Mouse (Mus musculus) liver, embryonic 16.5 days (tissue): Measurements from ENCODE around the gene AC124502.3. TPM values are rescaled to one million over a fixed set of nuclear protein-coding genes. Genes with fewer than 3 reads are reported as not detected.

ENCODE experiments used
- ATAC-seq: fragments of 200-750 bp; cut with Nextera tagmentation; 2 replicates; pipeline ENCODE4 v1.8.0; 2017; ENCODE audit warnings: low read depth, mild to moderate bottlenecking, moderate number of reproducible peaks, moderate library complexity
- H3K27ac ChIP-seq: fragments of 300-500 bp; sonication (generic); 2 replicates; pipeline ENCODE4 v1.5.1; 2014; ENCODE audit warnings: mild to moderate bottlenecking, low read length
- H3K27me3 ChIP-seq: fragments of 300-500 bp; sonication (generic); 2 replicates; pipeline ENCODE4 v1.6.1; 2014; ENCODE audit warnings: low read depth, low read length, mixed read lengths; ENCODE audit not compliant: control insufficient read depth, insufficient read depth
- H3K36me3 ChIP-seq: fragments of 300-500 bp; sonication (generic); 2 replicates; pipeline ENCODE4 v1.6.1; 2014; ENCODE audit warnings: mild to moderate bottlenecking; ENCODE audit not compliant: control insufficient read depth, insufficient read depth
- H3K4me1 ChIP-seq: fragments of 300-500 bp; sonication (generic); 2 replicates; pipeline ENCODE4 v1.6.1; 2014; ENCODE audit warnings: low read depth, low read length, mixed read lengths; ENCODE audit not compliant: control insufficient read depth
- H3K4me2 ChIP-seq: fragments of 300-500 bp; sonication (generic); 2 replicates; pipeline ENCODE4 v1.6.1; 2014; ENCODE audit warnings: low read depth, low read length, mixed read lengths
- H3K4me3 ChIP-seq: fragments of 300-500 bp; sonication (generic); 2 replicates; pipeline ENCODE4 v1.5.1; 2014; ENCODE audit warnings: low read depth, mild to moderate bottlenecking, low read length
- H3K9ac ChIP-seq: fragments of 300-500 bp; sonication (generic); 2 replicates; pipeline ENCODE4 v1.6.1; 2014; ENCODE audit warnings: low read depth, low read length
- H3K9me3 ChIP-seq: fragments of 300-500 bp; sonication (generic); replicated peaks from 2 replicates; pipeline ENCODE4 v1.6.1; 2016; ENCODE audit warnings: low read length; ENCODE audit not compliant: control insufficient read depth
- WGBS: fragments of 180-500 bp; shearing (Covaris S2); extraction: QIAGEN DNeasy Blood & Tissue Kit; methylation state at CpG from one replicate; pipeline ENCODE4 v1.1.7; 2014; ENCODE audit not compliant: insufficient replicate concordance; 5-methylcytosine and 5-hydroxymethylcytosine counted together
- polyA plus RNA-seq: library from polyadenylated mRNA; unstranded; fragments of >200 nt; fragmentation: Nextera tagmentation; extraction: Ambion mirVana; gene quantifications from 2 replicates; pipeline ENCODE4 v1.2.1, GENCODE M21; 2015

AC124502.3 gene
- polyA plus RNA-seq, 1 experiment from 2014 or later = 0.58 TPM

DNA sequence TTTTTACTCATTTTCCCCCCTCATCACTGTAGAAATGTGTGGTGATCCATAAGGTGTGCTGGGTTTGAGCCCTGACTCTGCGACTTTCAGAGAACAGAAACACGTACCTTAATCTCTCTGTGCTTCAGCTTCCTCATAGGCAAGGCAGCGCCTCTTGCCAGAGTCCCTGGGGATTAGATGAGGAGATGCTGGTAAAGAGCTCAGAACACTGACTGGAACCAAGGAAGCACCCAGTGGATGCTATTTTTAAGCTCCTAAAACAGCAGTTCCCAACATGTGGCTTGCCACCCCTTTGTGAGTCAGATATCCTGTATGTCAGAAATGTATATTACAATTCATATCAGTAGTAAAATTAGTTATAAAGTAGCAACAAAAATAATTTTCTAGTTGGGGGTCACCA is 20.5 kb upstream of the AC124502.3 start:
- Histone ChIP-seq H3K27me3 (peaks cover 5% of the 10 kb centered on the region; the same call in 1 of the 2 replicates), H3K36me3 (no peaks in the 10 kb centered on the region), H3K9ac (no peak overlapping the region), H3K4me2 (no peak overlapping the region), H3K4me3 (no peak overlapping the region), H3K27ac (no peak overlapping the region), H3K4me1 (peaks cover 2% of the 10 kb centered on the region), H3K9me3 (no peaks in the 10 kb centered on the region)
- 73% methylated on average over 3 of the region's 3 CpGs for WGBS
- ATAC-seq = no peak

GRCm38 (mm10) chr19:5021416-5021815 is 17.3 kb upstream of the AC124502.3 start:
- 64% methylated on average over 2 of the region's 2 CpGs for WGBS
- Histone ChIP-seq H3K9me3 (no peaks in the 10 kb centered on the region), H3K9ac (no peak overlapping the region), H3K4me2 (no peak overlapping the region), H3K4me1 (peaks cover 8% of the 10 kb centered on the region), H3K4me3 (no peak overlapping the region), H3K36me3 (no peaks in the 10 kb centered on the region), H3K27me3 (no peaks in the 10 kb centered on the region), H3K27ac (no peak overlapping the region)
- ATAC-seq = no peak

GRCm38 (mm10) chr19:5023621-5024479 is 14.8 kb upstream of the AC124502.3 start, which contains the start of gene Slc29a2:
Slc29a2 (plus strand) TSS chr19:5023860.
- peak within 1 kb of the TSS; percentile 73 for H3K4me3 ChIP-seq
- peaks cover 8% of the 10 kb centered on the region for H3K4me1 ChIP-seq
- H3K4me2 ChIP-seq = peak within 1 kb of the TSS; percentile 86
- ATAC-seq = peak; percentile 93
- peak within 1 kb of the TSS; percentile 76 for H3K9ac ChIP-seq
- H3K9me3 ChIP-seq = no peaks in the 10 kb centered on the region
- H3K27ac ChIP-seq = peak within 1 kb of the TSS; percentile 69
- under 1% methylated on average over 62 of the region's 62 CpGs for WGBS
- H3K27me3 ChIP-seq = no peaks in the 10 kb centered on the region
- H3K36me3 ChIP-seq = no peaks in the 10 kb centered on the region

GRCm38 (mm10) chr19:5026111-5026510 is 12.6 kb upstream of the AC124502.3 start:
- H3K4me3 ChIP-seq = no peak overlapping the region
- peaks cover 8% of the 10 kb centered on the region for H3K4me1 ChIP-seq
- H3K4me2 ChIP-seq = no peak overlapping the region
- H3K27me3 ChIP-seq = no peaks in the 10 kb centered on the region
- WGBS = 72% methylated on average over 8 of the region's 8 CpGs
- no peaks in the 10 kb centered on the region for H3K36me3 ChIP-seq
- no peak overlapping the region for H3K9ac ChIP-seq
- no peak for ATAC-seq
- no peaks in the 10 kb centered on the region for H3K9me3 ChIP-seq
- no peak overlapping the region for H3K27ac ChIP-seq

DNA sequence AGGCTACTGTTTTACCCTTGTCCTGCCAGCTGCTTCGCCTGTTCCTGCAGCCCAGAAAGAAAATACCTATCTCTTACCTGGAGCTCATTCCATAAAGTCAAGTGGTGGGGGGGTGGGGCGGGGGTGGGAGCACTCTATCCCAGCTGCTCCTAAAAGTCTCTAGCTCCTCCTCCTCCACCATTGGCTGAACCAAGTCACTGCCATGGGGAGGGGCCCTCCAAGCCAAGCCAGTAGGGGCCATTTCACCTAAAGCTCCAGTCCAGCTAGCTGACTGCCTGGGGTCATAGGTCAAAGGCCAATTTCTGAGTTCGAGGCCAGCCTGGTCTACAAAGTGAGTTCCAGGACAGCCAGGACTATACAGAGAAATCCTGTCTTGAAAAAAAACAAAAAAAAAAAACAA is 6.0 kb upstream of the AC124502.3 start:
- no peak overlapping the region for H3K9ac ChIP-seq
- ATAC-seq = no peak
- H3K27ac ChIP-seq = no peak overlapping the region
- WGBS = 62% methylated on average over 3 of the region's 3 CpGs
- no peak overlapping the region for H3K4me3 ChIP-seq
- H3K27me3 ChIP-seq = no peaks in the 10 kb centered on the region
- H3K4me2 ChIP-seq = no peak overlapping the region
- no peaks in the 10 kb centered on the region for H3K36me3 ChIP-seq
- H3K4me1 ChIP-seq = peaks cover under 1% of the 10 kb centered on the region; the same call in 1 of the 2 replicates
- H3K9me3 ChIP-seq = no peaks in the 10 kb centered on the region

DNA sequence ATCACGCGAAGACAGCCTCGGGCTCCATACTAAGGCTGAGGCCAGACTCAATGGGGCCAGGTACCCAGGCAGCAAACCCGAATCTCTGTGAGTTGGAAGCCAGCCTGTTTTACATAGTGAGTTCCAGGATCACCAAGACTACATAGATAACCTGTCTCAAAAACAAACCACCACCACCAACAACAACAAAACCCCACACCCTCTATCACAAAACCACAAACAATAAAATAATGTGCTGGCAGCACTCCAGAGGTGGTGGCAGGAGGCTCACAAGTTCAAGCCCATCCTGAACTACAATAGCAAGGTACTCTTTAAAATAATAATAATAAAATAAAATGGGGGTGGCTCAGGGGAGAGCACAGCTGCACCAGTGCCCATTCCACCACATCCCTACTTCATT is 2.1 kb upstream of the AC124502.3 start:
- Histone ChIP-seq H3K4me3 (no peak overlapping the region), H3K9me3 (no peaks in the 10 kb centered on the region)
- 70% methylated on average over 4 of the region's 4 CpGs for WGBS

GRCm38 (mm10) chr19:5037678-5038571 is 766 bp upstream of the AC124502.3 start:
- 5% methylated on average over 32 of the region's 32 CpGs for WGBS

More for the DNA sequence above, 2.1 kb upstream of the AC124502.3 start:
- Histone ChIP-seq H3K27ac (no peak overlapping the region), H3K9ac (no peak overlapping the region), H3K27me3 (no peaks in the 10 kb centered on the region; the same call in 1 of the 2 replicates), H3K4me1 (peaks cover 24% of the 10 kb centered on the region), H3K4me2 (no peak overlapping the region), H3K36me3 (no peaks in the 10 kb centered on the region)
- no peak for ATAC-seq

GRCm38 (mm10) chr19:5039301-5040114 is 817 bp downstream of the AC124502.3 start:
- no peak for ATAC-seq
- Histone ChIP-seq H3K4me1 (peaks cover 35% of the 10 kb centered on the region), H3K9ac (peak overlapping the region; percentile 75), H3K36me3 (no peaks in the 10 kb centered on the region), H3K4me3 (peak overlapping the region; percentile 72), H3K27ac (0 out of 2 replicates have a peak overlapping the region, but pooled peaks have one; percentile 20), H3K4me2 (peak overlapping the region; percentile 94), H3K27me3 (no peaks in the 10 kb centered on the region; the same call in 1 of the 2 replicates), H3K9me3 (no peaks in the 10 kb centered on the region)
- WGBS = 24% methylated on average over 41 of the region's 41 CpGs

More at GRCm38 (mm10) chr19:5037678-5038571, 766 bp upstream of the AC124502.3 start:
- no peaks in the 10 kb centered on the region; the same call in 1 of the 2 replicates for H3K27me3 ChIP-seq
- H3K27ac ChIP-seq = no peak overlapping the region
- peak overlapping the region; percentile 94 for H3K4me2 ChIP-seq
- H3K36me3 ChIP-seq = no peaks in the 10 kb centered on the region
- ATAC-seq = peak; percentile 45
- H3K9ac ChIP-seq = peak overlapping the region; percentile 75
- peaks cover 35% of the 10 kb centered on the region for H3K4me1 ChIP-seq
- H3K9me3 ChIP-seq = no peaks in the 10 kb centered on the region
- H3K4me3 ChIP-seq = peak overlapping the region; percentile 72
